Mouse (Mus musculus) brain, adult 2 months (tissue): ENCODE measurements around the gene Hoxc6.
A peak's percentile ranks its signal among the peaks of the same experiment; 100 is the strongest.

Experiments
- DNase-seq: peaks from one replicate; pipeline ENCODE4 v3.0.0; 2011; ENCODE audit warnings: low read depth, low spot score

The Hoxc6 gene

DNA sequence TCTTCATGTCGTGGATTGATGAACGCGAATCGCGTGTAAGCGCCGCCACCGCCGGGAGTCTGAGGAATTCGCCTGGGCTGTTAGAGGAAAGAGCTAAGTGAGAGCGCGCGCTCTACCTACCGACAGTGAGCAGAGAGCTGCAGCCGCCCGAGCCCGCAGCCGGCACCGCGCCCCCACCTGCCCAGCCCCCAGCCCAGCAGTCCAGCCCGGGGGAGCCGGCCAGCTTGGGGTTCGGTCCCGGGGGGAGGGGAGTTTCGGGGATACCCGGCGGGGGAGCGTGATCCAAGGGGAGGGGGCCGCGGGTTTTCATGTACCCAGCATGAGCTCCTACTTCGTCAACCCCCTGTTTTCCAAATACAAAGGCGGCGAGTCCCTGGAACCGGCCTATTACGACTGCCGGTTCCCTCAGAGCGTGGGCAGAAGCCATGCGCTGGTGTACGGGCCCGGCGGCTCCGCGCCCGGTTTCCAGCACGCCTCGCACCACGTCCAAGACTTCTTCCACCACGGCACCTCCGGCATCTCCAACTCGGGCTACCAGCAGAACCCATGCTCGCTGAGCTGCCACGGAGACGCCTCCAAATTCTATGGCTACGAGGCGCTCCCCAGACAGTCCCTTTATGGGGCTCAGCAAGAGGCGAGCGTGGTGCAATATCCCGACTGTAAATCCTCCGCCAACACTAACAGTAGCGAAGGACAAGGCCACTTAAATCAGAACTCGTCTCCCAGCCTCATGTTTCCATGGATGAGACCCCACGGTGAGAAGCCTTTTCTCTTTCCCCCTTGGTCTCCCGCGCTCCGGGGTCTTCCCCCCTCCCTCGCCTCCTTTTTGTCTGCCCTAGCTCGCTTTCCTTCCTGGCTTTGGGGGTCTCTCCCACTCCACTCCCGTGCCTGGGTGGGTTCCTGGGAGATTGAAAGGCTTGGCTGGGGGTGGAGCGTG, 7.3 kb upstream of the Hoxc6 start, which contains the start of gene Hoxc8:
Gene Hoxc8 (plus strand): TSS at position 147 of the 937 bp plus-strand sequence.
- DNase-seq: no peak

DNA sequence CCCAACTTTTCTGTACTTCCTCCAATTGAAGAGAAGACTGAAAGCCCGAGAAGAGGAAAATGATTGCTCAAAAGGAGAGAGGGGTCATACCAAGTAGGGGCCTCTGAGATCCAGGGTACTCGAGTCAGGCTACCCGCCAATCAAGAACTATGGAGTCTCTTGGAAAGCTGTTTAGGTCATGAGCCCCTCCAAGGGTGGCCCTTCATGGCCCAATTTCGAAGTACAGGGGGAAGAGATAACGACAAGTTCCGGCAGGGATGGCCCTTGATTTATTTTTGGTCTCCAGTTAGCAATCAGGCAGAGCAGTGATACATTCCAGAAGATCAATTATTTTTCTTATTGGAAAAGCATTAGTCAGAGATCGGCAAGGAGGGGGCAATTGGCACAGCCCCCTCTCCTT, 6.3 kb upstream of the Hoxc6 start:
- no peak for DNase-seq

DNA sequence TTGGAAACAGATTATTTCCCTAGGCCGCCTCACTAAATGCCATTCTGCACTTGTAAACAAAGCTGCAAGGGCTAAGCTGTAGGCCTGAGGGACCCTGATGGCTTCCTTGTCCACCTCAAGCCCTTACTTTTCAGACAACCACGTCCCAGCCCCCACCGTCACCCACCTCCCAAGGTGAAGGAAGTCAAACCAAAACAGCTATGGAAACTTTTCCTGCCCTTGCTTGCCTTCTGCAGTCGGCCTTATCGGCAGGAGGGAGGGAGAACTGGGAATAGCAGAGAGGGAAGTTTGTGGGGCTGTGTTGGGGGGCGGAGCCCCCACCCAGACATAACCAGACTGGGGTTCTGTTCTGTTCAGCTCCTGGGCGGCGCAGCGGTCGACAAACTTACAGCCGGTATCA, 5.9 kb upstream of the Hoxc6 start:
- no peak for DNase-seq

DNA sequence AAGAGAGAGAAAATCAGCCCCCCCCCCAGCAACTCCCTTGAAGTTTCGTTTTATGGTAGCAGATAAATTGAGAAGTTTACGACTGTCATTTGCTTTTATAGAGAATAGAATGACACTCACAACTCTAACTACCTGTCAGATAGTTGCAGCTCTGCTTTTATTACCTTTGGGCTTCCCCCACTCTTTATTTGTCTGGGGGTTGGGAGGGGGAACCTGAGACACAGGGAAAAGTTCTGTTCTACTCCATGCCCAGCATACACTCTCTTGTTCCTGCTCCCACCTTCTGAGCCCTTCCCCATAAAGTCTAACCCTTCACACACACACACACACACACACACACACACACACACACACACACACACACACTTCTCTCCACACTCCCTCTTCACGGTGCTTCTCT, 5.2 kb upstream of the Hoxc6 start:
- no peak for DNase-seq

DNA sequence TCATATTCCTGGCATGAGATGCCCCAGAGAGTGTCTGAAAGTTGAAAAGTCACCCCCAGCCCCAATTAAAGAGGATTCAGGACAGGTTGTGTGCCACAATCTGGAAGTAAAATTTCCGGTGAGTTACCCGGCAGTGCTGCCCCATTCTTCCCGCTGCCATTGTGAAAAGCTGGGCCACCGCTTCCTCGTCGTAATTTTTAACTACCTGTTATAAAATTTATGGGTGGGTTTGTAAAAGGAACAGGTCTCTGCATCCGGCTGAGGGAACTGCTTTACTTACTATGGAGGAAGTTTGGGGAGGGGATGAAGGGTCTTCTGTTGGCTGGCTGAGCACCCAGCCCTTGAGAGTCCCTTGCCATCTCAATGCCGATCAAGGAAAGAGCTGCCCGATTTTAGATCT, 1.5 kb upstream of the Hoxc6 start:
- no peak for DNase-seq

DNA sequence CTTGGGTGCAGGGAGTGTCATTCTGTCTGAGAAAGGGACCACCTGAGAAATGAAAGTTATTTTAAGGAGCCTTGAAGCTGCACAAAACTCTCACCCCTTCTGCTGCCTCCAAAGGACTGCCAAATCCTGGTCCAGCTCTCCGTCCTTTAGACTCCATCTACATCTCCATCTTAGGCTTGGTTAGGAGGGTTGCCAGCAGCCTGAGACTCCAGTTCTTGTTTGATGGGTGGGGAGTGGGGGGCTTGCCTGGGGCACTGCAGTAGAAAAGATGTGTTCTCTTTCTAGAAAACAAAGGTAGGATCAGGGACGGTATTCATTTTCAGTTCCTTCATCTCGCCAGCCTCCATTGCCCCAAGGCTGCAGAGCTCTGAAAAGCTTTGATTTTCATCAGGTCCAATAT, 626 bp upstream of the Hoxc6 start:
- DNase-seq: no peak

DNA sequence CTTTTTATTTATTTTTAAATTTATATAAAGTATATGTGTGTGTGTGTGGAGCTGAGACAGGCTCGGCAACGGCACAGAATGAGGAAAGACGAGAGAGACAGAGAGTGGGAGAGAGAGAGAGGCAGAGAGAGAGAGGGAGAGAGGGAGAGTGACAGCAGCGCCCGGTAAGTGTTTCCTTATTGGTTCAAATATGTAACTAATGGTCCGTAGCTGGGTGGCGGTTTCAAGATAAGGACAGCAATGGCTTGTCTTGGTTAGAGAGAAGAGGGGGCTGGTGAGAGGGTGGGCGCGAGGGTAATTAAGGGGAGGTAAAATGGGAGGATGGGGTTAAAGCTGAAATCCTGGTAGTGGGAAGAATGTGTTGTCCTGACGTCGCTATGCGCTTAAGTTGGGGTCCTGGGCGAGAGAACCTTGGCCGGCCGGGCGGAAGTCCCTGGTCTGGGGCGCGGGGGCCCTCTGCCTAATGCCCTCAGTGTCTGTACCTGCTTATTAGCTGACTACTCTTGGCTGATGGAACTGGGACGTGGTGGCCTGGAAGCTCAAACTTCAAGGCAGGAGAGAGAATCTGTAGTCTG, 638 bp downstream of the Hoxc6 start:
- DNase-seq: no peak

DNA sequence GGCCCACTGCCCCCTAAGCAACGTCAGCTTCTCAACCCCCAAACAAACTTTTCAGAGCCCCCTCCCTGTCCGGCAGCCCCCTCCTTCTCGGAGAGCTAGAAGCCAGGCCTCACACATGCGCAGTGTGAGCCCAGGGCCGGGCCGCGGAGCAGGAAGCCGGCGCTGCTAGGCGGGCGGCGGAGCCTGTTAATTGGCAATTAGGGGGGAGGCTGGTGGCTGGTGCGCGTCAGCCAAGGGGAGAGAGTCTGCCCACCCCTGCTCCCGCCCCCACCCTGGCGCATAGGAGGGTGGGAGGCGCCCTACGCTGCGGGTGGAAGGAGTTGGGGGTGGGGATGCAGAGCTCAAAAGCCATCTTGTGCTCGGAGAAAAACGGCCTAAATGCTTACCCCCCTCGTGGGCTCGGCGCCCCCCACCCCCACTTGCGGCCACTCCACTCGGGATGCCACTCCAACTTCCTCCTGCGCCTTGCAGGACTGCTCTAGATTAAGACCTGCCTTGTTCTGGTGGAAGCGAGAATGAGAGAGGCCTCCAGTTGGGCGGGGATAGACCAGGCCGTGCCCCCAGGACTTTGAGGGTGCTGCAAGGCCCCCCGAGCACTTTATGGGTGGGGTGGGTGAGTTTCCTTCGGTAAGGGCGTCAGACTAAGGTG, 1.2 kb downstream of the Hoxc6 start:
- peak; percentile 22 for DNase-seq

DNA sequence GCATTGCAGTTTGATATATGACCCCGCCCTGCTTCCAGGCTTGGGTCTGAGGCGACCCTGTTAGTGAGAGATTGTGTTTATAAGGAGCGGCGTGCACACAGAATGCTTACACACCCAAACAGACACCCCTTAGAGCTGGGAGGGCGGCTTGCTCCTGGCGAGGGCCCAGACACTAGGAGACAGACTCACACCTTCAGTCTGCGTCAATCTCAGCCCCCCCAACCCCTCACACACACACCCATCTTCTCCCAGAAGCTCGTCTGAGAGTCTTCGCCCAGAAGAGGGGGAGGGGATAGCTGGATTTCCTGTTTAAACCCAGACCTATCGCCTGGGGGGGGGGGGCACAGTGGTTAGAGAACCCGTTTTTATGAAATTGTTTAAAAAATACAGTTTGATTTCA, 1.9 kb downstream of the Hoxc6 start:
- no peak for DNase-seq

DNA sequence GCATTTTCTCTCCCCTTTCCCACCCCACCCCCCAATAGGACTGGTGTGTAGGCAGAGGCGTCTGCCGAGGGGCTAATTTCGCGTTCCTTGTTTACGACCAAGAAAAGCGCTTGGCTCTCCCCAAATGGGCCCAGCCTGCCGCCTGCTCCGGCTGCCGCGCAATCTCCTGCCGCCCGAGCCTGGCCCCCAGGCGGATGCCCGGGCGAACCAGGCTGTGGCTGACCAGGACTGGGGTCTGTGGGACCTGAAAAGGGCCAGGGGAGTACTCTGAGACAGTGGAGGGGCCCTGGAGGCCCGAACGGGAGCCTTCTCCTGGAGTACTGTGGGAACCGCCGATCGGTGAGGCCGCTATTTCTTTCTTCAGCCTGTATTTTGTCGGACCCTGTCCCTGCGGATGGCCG, 2.4 kb downstream of the Hoxc6 start:
- DNase-seq: no peak

DNA sequence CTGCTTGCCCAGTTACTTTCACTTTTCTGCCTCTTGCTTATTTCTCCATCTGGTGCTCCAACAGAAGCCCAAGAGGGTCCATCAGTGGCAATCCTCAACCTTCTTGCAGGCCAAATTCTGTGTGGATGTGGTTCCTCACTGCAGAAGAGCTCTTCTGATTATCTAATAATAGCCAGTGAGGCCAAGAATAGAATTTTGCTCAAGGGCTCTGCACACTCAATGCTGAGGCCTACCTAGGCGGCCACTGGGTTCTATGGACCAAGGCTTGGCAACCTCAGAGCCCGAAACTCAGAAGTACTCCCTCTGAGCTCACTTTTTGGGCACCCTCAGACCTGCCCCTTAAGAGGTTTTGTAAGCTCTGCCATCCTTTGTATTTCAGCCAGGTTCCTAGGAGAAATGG, 3.3 kb downstream of the Hoxc6 start:
- DNase-seq: no peak

DNA sequence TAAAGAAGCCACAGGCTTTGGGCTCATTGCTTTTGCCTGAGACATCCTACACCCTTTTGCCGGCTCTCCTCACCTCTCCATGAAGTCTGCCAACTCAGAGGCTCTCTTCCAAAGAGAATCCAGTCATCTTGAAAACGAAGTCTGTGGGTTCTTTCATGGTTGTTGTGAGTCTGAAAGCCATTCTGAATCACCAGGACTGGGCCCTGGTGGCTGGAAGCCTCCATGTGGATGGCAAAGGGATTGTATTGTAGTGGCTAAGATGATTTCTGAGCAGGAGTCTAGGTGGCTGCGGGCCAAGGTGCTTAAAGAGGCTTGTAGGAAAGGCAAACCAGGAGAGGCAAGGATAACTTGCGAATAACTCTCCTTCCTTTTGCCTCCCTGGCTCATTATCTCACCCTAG, 4.1 kb downstream of the Hoxc6 start:
- no peak for DNase-seq

DNA sequence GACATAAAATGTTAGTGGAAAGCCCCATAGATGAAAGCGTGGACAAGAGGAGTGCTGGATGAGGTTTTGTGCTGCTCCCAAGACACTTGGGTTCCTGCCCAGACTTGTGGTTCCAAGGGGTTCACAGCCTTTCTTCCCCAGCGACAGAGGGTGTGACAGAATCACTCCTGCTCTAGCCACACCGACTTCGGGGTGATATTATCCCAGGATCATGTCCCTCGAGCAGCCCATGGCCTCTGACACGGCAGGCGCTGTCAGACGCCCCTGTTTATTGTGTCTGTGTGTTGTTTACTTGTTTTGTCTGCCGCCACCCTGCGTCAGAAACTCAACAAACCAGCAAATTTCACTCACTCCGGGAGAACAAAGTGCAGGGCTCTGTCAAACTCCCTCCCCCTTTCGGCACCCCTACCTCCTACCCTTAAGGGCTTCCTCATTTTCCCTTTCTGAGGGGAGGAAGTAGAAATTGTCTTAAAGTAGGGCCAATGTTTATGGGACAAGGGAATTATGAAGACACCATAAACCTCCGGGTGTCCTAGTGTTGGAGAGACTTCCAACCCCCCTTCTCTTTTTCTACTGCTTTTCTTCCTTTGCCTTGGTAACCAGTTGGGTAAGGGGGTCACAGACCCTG, 4.9 kb downstream of the Hoxc6 start:
- no peak for DNase-seq

DNA sequence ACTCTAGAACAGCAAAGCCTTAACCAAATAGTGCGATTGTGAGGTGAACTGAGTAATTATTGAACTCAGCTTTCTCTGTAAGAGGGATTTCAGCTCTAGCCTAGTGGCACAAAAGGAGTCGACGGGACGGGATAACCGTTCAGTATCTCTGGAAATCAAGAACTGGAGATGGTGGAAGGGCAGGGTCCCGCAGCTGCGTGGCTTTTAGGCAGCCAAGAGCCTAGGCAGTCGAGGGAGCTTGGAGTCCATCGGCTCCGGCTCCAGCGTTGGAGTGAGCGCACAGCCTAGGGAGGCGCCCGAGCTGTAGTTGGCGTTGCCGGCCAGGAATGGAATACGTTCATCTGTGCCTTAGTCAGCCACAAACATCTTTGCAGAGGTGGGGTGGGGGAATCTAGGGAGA, 7.3 kb downstream of the Hoxc6 start:
- DNase-seq: no peak

DNA sequence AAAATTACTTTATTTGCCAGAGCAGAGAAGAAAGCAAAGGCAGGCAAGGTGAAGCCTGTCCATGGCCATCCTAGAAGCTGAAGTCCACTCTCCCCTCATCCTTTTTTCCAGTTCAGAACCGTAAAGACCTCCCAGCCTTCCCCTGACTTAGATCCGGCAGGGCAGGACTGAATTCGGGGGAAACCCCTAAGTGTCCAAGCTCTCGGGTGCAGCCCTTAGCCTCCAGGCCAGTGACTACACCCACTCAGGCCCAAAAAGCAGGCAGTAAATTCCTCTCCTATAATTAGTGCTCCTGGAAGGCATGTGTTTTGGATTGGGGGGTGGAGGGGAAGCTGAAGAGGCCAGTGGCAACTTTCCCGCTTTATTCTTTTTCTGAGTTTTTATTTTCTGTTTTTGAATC, 7.7 kb downstream of the Hoxc6 start:
- no peak for DNase-seq

DNA sequence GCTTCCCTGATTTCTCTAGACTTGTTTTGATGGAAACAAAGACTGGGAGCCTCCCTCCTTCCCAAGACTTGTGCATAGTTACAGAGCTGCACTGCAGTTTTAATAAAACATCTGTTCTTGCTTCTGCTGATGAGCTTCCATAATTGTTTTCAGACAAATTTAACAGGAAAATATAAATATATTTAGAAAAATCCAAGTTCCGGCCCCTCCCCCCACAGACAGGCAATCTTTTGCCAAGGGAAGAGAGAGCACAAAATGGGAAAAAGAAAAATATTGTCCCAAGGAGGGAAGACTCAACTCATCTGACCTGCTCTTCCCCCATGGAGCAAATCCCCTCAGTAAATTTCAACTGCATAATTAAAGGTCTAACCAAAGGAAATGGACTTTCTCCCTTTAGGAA, 8.3 kb downstream of the Hoxc6 start:
- no peak for DNase-seq

DNA sequence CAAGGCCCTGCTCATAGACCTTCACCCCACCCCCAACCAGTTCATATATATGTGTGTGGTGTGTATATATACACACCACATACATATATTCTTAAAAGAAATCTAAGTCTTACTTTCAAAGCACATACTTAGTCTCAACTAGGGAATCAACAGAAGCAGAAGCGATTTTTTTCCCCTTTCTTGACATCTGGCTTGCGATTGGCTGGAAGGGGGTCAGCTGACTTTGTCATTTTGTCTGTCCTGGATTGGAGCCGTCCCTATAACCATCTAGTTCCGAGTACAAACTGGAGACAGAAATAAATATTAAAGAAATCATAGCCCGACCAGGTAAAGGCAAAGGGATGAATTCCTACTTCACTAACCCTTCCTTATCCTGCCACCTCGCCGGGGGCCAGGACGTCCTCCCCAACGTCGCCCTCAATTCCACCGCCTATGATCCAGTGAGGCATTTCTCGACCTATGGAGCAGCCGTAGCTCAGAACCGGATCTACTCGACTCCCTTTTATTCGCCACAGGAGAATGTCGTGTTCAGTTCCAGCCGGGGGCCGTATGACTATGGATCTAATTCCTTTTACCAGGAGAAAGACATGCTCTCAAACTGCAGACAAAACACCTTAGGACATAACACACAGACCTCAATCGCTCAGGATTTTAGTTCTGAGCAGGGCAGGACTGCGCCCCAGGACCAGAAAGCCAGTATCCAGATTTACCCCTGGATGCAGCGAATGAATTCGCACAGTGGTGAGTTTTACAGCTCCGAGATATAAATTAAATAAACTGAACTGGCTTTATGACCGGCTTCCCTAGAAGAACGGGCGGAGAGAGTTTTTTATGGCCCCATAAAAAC, 11.4 kb downstream of the Hoxc6 start:
- no peak for DNase-seq

DNA sequence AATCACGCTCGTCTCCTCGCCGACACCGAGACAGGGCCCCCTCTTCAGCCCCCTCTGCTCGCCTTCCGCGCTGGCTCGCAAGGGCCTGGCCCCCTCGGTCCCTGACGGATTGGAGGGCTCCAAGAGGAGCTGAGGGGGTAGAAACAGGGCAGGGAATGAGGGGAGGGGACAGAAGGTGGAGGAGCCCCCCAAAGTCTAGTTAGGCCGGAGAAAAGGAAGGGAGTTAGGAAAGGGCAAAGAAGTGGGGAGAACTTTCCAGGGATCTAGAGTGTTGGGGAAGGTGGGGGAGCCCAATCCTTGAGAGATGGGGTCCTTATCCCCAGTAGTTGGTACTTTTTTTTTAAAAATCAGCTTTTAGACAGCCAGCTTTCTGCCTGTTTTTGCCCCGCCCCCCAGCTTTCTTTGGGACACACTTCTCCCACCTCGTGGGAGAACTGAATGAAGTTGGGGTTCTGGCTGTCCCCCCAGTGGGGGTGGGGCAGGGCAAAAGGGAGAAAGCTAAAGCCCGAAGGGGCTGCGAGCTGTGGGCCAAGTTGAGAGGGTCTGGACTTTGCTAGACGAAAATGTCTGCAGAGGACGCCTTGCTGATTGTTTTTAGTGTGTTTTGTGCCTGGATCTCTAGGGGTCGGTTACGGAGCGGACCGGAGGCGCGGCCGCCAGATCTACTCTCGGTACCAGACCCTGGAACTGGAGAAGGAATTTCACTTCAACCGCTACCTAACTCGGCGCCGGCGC, 12.2 kb downstream of the Hoxc6 start:
- DNase-seq: no peak

DNA sequence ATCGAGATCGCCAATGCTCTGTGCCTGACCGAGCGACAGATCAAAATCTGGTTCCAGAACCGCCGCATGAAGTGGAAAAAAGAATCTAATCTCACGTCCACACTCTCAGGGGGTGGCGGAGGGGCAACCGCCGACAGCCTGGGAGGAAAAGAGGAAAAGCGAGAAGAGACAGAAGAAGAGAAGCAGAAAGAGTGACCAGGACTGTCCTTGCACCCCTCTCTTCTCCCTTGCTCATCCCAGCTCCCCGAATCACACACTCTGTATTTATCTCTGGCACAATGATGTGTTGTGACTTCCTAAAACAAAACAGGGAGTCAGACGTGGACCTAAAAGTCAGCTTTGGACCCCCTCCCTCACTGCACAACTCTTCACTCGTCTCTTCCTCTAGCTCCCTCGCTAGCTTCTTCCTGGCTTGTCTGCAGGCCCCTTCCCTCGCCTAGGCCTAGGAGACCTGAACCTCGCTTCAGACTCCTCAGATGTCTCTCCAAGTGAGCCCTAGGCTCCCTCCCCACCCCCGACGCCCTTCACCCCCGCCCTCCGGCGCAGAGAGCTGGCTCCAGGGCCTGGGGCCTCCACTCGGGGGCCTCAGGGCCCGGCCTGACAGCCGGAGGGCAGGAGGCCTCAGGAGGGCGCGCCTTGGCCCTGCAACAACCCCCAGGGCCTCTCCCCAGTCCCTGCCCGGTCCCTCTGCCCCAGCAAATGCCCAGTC, 12.9 kb downstream of the Hoxc6 start:
- no peak for DNase-seq

DNA sequence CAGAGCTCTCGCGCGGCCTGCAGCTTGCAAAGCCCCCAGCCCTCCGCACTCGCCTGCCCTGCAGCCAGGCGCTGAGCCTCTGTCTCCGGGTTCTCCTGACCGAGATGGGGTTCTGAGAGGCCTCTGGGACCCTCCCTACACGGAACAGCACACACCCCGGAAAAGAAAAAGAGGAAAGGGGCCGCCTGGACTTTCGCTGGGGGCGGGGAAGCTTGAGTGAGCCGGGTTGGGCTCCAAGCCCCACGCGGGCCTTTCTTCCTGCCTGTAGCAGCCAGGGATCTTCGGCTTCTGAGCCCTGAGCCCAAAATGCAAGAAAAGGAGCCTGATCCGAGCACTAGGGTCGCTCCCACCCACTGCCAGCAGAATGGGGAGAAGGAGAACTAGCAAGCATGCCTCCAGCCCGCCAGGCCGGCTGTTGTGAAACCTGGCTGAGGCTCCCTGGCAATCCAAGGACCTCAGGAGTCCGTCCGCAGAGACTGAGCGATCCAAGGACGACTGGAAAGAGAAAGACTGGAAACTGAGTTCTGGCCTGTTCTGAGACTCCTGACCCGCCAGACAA, 13.9 kb downstream of the Hoxc6 start:
- DNase-seq: no peak
